Mouse (Mus musculus) kidney, adult 2 months (tissue): ENCODE results near the gene Slc25a17.

Experiments used
- CTCF ChIP-seq: fragments of 200-500 bp; conservative IDR thresholded peaks from 2 replicates; pipeline ENCODE4 v1.5.1; 2011; ENCODE audit warnings: low read depth, mild to moderate bottlenecking, control low read depth, low read length, moderate library complexity, mixed read lengths; ENCODE audit not compliant: insufficient read depth, insufficient read length
- POLR2A ChIP-seq: fragments of 200-500 bp; IDR thresholded peaks from one replicate; pipeline ENCODE4 v1.6.1; 2011; ENCODE audit warnings: low read depth, low read length, control low read depth

- TF ChIP-seq POLR2A (no peak), CTCF (no peak)
Observed at GRCm38 (mm10) chr15:81300520-81301069, 60.0 kb downstream of the Slc25a17 start.
